Mouse (Mus musculus): ENCODE results near the gene Wdr5b. TPM values are rescaled to one million over a fixed set of nuclear protein-coding genes. Genes with fewer than 3 reads are reported as not detected.

Gene Wdr5b
- total RNA-seq, 2 experiments from 2014 or later: 4.2 to 4.8 TPM

GRCm38 (mm10) chr16:36068356-36068755, 27.4 kb downstream of the Wdr5b start:
- DNase-seq (ENCODE audit: low spot score in 2 of 2): no peak
- intact Hi-C loops (cut with DNase I): no loop called here

- no peak for DNase-seq (ENCODE audit: low spot score in 2 of 2)
- intact Hi-C loops (cut with DNase I): loop anchor here (2.0 to 10.0 kb wide), 3 partner anchors 87 to 755 kb away; partner anchors contain the start of gene Iqcb1
Measured at GRCm38 (mm10) chr16:36069819-36070575, 29.0 kb downstream of the Wdr5b start.

GRCm38 (mm10) chr16:36071071-36071449, 30.1 kb downstream of the Wdr5b start:
- no peak for DNase-seq (ENCODE audit: low spot score in 2 of 2)
- intact Hi-C loops (cut with DNase I): loop anchor here (1.0 to 10.0 kb wide), 4 partner anchors 30 to 754 kb away; partner anchors contain the start of genes Iqcb1 and Wdr5b

GRCm38 (mm10) chr16:36071450-36072379, 30.7 kb downstream of the Wdr5b start, which contains the start of the genes Fam162a and Ccdc58:
TSS of gene Fam162a (minus strand) at chr16:36071594.
TSS of gene Ccdc58 (plus strand) at chr16:36071685.
- intact Hi-C loops (cut with DNase I): loop anchor here (1.0 to 10.0 kb wide), 4 partner anchors 30 to 753 kb away; partner anchors contain the start of genes Iqcb1 and Wdr5b
- DNase-seq (ENCODE audit: low spot score in 2 of 2): peak; percentile 93

- no peak for DNase-seq (ENCODE audit: low spot score in 2 of 2)
- intact Hi-C loops (cut with DNase I): loop anchor here (10.0 kb wide), 2 partner anchors 552 to 752 kb away; partner anchors contain the start of gene Iqcb1
Measured at GRCm38 (mm10) chr16:36072410-36073011, 31.5 kb downstream of the Wdr5b start.

GRCm38 (mm10) chr16:36074772-36075171, 33.8 kb downstream of the Wdr5b start:
- intact Hi-C loops (cut with DNase I): loop anchor here (10.0 kb wide), 2 partner anchors 550 to 750 kb away; partner anchors contain the start of gene Iqcb1
- no peak for DNase-seq (ENCODE audit: low spot score in 2 of 2)

GRCm38 (mm10) chr16:36079916-36080315, 38.9 kb downstream of the Wdr5b start:
- intact Hi-C loops (cut with DNase I): loop anchor here (10.0 kb wide), 2 partner anchors 545 to 745 kb away; partner anchors contain the start of gene Iqcb1
- DNase-seq (ENCODE audit: low spot score in 2 of 2): no peak

GRCm38 (mm10) chr16:36087846-36088245, 46.9 kb downstream of the Wdr5b start:
- intact Hi-C loops (cut with DNase I): no loop called here
- DNase-seq (ENCODE audit: low spot score in 2 of 2): no peak

GRCm38 (mm10) chr16:36089065-36089464, 48.1 kb downstream of the Wdr5b start:
- intact Hi-C loops (cut with DNase I): no loop called here
- DNase-seq (ENCODE audit: low spot score in 2 of 2): no peak

- intact Hi-C loops (cut with DNase I): no loop called here
- no peak for DNase-seq (ENCODE audit: low spot score in 2 of 2)
Measured at GRCm38 (mm10) chr16:36089850-36090616, 49.0 kb downstream of the Wdr5b start.

GRCm38 (mm10) chr16:36090785-36091509, 50.0 kb downstream of the Wdr5b start:
- no peak for DNase-seq (ENCODE audit: low spot score in 2 of 2)
- intact Hi-C loops (cut with DNase I): no loop called here

Other genes starting within 250 kb of the Wdr5b start
- 1 to 10 TPM; 1.1 to 1.4 TPM for gene Parp14, start 169.6 kb upstream of the Wdr5b start, total RNA-seq (2021)
- 1 to 10 TPM; 2.6 TPM for gene Parp9, start 102.7 kb upstream of the Wdr5b start, total RNA-seq (2021)
- gene Dtx3l, start 102.0 kb upstream of the Wdr5b start, total RNA-seq (2021): 1 to 10 TPM; 2.9 to 3.5 TPM
- 100 to 1,000 TPM; 126 to 145 TPM for gene Kpna1, start 62.4 kb upstream of the Wdr5b start, total RNA-seq (2021)
- 10 to 100 TPM; 70.3 to 71.3 TPM for gene Fam162a, start 30.4 kb downstream of the Wdr5b start, total RNA-seq (2021)
- 10 to 100 TPM; 14.0 to 19.8 TPM for gene Ccdc58, start 30.5 kb downstream of the Wdr5b start, total RNA-seq (2021)
- gene Csta1, start 90.1 kb downstream of the Wdr5b start, total RNA-seq (2021): not detected
- gene Stfa2l1, start 115.6 kb downstream of the Wdr5b start, total RNA-seq (2021): not detected
- not detected for gene Gm5483, start 143.0 kb downstream of the Wdr5b start, total RNA-seq (2021)
- gene Gm5416, start 169.2 kb downstream of the Wdr5b start, total RNA-seq (2021): not detected
- gene 2010005H15Rik, start 180.3 kb downstream of the Wdr5b start, total RNA-seq (2021): not detected
- gene Stfa1, start 235.8 kb downstream of the Wdr5b start, total RNA-seq (2021): not detected